Comparison of ENCODE assay signal across 17 mouse cellular contexts in genomic region chr2:123311554-123312276, GRCm38 (mm10).
A peak's percentile ranks its signal among the peaks of the same experiment; 100 is the strongest.
DNase-seq lines count a peak whose midpoint lies in the region; ATAC-seq lines count a peak whose summit lies in the region.
"Had no signal": no experiment of that assay in that cellular context is flagged by ENCODE, and none has a peak within 500 bp of the region (broad histone marks: within the 10 kb centered on the region; RNA-seq: fewer than 3 reads in every experiment).

No protein-coding gene starts in this region.

- H3K4me3 ChIP-seq in hindbrain, embryonic 13.5 days, result no peak overlapping the region
- no peak overlapping the region for H3K4me3 ChIP-seq in hindbrain, embryonic 12.5 days
- no peak overlapping the region for H3K4me3 ChIP-seq in midbrain, embryonic 13.5 days (replicated peaks)
- no peak overlapping the region for H3K4me3 ChIP-seq in midbrain, embryonic 11.5 days (ENCODE audit: low read depth, low read length)
- no peak overlapping the region for H3K4me3 ChIP-seq in forebrain, embryonic 16.5 days (replicated peaks; ENCODE audit: low read length)
- no peak overlapping the region for H3K4me3 ChIP-seq in midbrain, embryonic 16.5 days (ENCODE audit: low read depth, low read length)
- H3K4me3 ChIP-seq: embryonic facial prominence, embryonic 12.5 days; heart, embryonic 10.5 days; limb, embryonic 10.5 days; limb, embryonic 15.5 days; liver, embryonic 13.5 days; neural tube, embryonic 12.5 days had no signal

- H3K4me2 ChIP-seq in hindbrain, embryonic 13.5 days, result no peak overlapping the region
- no peak overlapping the region for H3K4me2 ChIP-seq in hindbrain, embryonic 12.5 days (replicated peaks)
- no peak overlapping the region for H3K4me2 ChIP-seq in midbrain, embryonic 13.5 days (replicated peaks)
- H3K4me2 ChIP-seq in midbrain, embryonic 11.5 days, result no peak overlapping the region
- no peak overlapping the region for H3K4me2 ChIP-seq in forebrain, embryonic 16.5 days (ENCODE audit: low read length)
- H3K4me2 ChIP-seq in midbrain, embryonic 16.5 days (ENCODE audit: low read length), result no peak overlapping the region
- H3K4me2 ChIP-seq: embryonic facial prominence, embryonic 12.5 days; limb, embryonic 15.5 days; liver, embryonic 13.5 days; neural tube, embryonic 12.5 days had no signal

- no peaks in the 10 kb centered on the region for H3K27me3 ChIP-seq in hindbrain, embryonic 13.5 days
- H3K27me3 ChIP-seq in hindbrain, embryonic 12.5 days, result no peaks in the 10 kb centered on the region
- H3K27me3 ChIP-seq in midbrain, embryonic 13.5 days, result no peaks in the 10 kb centered on the region
- H3K27me3 ChIP-seq in midbrain, embryonic 11.5 days (ENCODE audit: control insufficient read depth, insufficient read depth, low read length), result no peaks in the 10 kb centered on the region
- H3K27me3 ChIP-seq in forebrain, embryonic 16.5 days (replicated peaks; ENCODE audit: control insufficient read depth, insufficient read depth, low read length), result no peaks in the 10 kb centered on the region
- H3K27me3 ChIP-seq in midbrain, embryonic 16.5 days (ENCODE audit: control insufficient read depth, insufficient read depth, low read depth, low read length), result no peaks in the 10 kb centered on the region
- H3K27me3 ChIP-seq: embryonic facial prominence, embryonic 12.5 days; liver, embryonic 13.5 days; neural tube, embryonic 12.5 days had no signal

- 67% methylated on average over 6 of the region's 6 CpGs for WGBS in hindbrain, embryonic 13.5 days
- 73% methylated on average over 6 of the region's 6 CpGs for WGBS in hindbrain, embryonic 12.5 days
- WGBS in midbrain, embryonic 13.5 days, result 65% methylated on average over 6 of the region's 6 CpGs
- 70% methylated on average over 6 of the region's 6 CpGs for WGBS in midbrain, embryonic 11.5 days
- 70% methylated on average over 6 of the region's 6 CpGs for WGBS in forebrain, embryonic 16.5 days
- 55% methylated on average over 6 of the region's 6 CpGs for WGBS in midbrain, embryonic 16.5 days

- no peak overlapping the region for H3K9ac ChIP-seq in hindbrain, embryonic 13.5 days
- no peak overlapping the region for H3K9ac ChIP-seq in hindbrain, embryonic 12.5 days
- H3K9ac ChIP-seq in midbrain, embryonic 13.5 days (replicated peaks), result no peak overlapping the region
- H3K9ac ChIP-seq in midbrain, embryonic 11.5 days (ENCODE audit: low read length), result no peak overlapping the region
- H3K9ac ChIP-seq in forebrain, embryonic 16.5 days (replicated peaks; ENCODE audit: low read depth, low read length), result no peak overlapping the region
- H3K9ac ChIP-seq in midbrain, embryonic 16.5 days (ENCODE audit: low read depth, low read length), result no peak overlapping the region
- H3K9ac ChIP-seq: embryonic facial prominence, embryonic 12.5 days; limb, embryonic 15.5 days; liver, embryonic 13.5 days; neural tube, embryonic 12.5 days had no signal

- no peak for DNase-seq in midbrain, embryonic 11.5 days (ENCODE audit: low spot score, missing footprints)
- DNase-seq in heart, adult 9 months (ENCODE audit: low spot score in 2 of 2), result no peak
- DNase-seq: liver, embryonic 13.5 days; thymus, adult 18-20 months had no signal

- no peak overlapping the region for H3K27ac ChIP-seq in hindbrain, embryonic 13.5 days
- no peak overlapping the region for H3K27ac ChIP-seq in hindbrain, embryonic 12.5 days
- H3K27ac ChIP-seq in midbrain, embryonic 13.5 days, result no peak overlapping the region
- H3K27ac ChIP-seq in midbrain, embryonic 11.5 days (ENCODE audit: low read depth, low read length), result no peak overlapping the region
- H3K27ac ChIP-seq in forebrain, embryonic 16.5 days (ENCODE audit: low read length), result no peak overlapping the region
- no peak overlapping the region for H3K27ac ChIP-seq in midbrain, embryonic 16.5 days (ENCODE audit: low read length)
- H3K27ac ChIP-seq: embryonic facial prominence, embryonic 12.5 days; heart, embryonic 10.5 days; limb, embryonic 10.5 days; limb, embryonic 15.5 days; liver, embryonic 13.5 days; macrophage; neural tube, embryonic 12.5 days; stomach, postnatal 0 days had no signal

- no peaks in the 10 kb centered on the region for H3K36me3 ChIP-seq in hindbrain, embryonic 13.5 days
- no peaks in the 10 kb centered on the region for H3K36me3 ChIP-seq in hindbrain, embryonic 12.5 days
- H3K36me3 ChIP-seq in midbrain, embryonic 13.5 days, result no peaks in the 10 kb centered on the region
- H3K36me3 ChIP-seq in midbrain, embryonic 11.5 days (ENCODE audit: control insufficient read depth, insufficient read depth, low read length), result no peaks in the 10 kb centered on the region
- H3K36me3 ChIP-seq in forebrain, embryonic 16.5 days (ENCODE audit: control insufficient read depth, insufficient read depth), result no peaks in the 10 kb centered on the region
- H3K36me3 ChIP-seq in midbrain, embryonic 16.5 days (ENCODE audit: control insufficient read depth, insufficient read depth, low read length), result no peaks in the 10 kb centered on the region
- H3K36me3 ChIP-seq: embryonic facial prominence, embryonic 12.5 days; heart, embryonic 10.5 days; limb, embryonic 10.5 days; limb, embryonic 15.5 days; liver, embryonic 13.5 days; neural tube, embryonic 12.5 days had no signal

- ATAC-seq in hindbrain, embryonic 13.5 days (ENCODE audit: low FRiP score), result 0 out of 2 replicates have a peak, but pooled peaks have one; percentile 21
- no peak for ATAC-seq in hindbrain, embryonic 12.5 days (ENCODE audit: low FRiP score)
- peak; percentile 56; the same call in 1 of the 2 replicates for ATAC-seq in midbrain, embryonic 13.5 days
- ATAC-seq in midbrain, embryonic 11.5 days (ENCODE audit: low FRiP score), result no peak
- peak; percentile 23; the same call in 1 of the 2 replicates for ATAC-seq in forebrain, embryonic 16.5 days
- peak; percentile 56; the same call in 1 of the 2 replicates for ATAC-seq in midbrain, embryonic 16.5 days
- ATAC-seq: inflammation-experienced regulatory T-cells, adult 6 months had no signal

- no peaks in the 10 kb centered on the region for H3K4me1 ChIP-seq in hindbrain, embryonic 13.5 days (replicated peaks)
- no peaks in the 10 kb centered on the region for H3K4me1 ChIP-seq in hindbrain, embryonic 12.5 days
- H3K4me1 ChIP-seq in midbrain, embryonic 13.5 days (replicated peaks), result no peaks in the 10 kb centered on the region
- H3K4me1 ChIP-seq in midbrain, embryonic 11.5 days (ENCODE audit: control insufficient read depth, insufficient read depth, low read length), result no peaks in the 10 kb centered on the region
- H3K4me1 ChIP-seq in forebrain, embryonic 16.5 days (replicated peaks; ENCODE audit: control insufficient read depth, insufficient read depth, low read length), result peaks cover 2% of the 10 kb centered on the region; the same call in 1 of the 2 replicates
- H3K4me1 ChIP-seq in midbrain, embryonic 16.5 days (ENCODE audit: control insufficient read depth, insufficient read depth, low read length), result peaks cover 3% of the 10 kb centered on the region
- H3K4me1 ChIP-seq: embryonic facial prominence, embryonic 12.5 days; heart, embryonic 10.5 days; limb, embryonic 10.5 days; limb, embryonic 15.5 days; liver, embryonic 13.5 days; neural tube, embryonic 12.5 days had no signal

- H3K9me3 ChIP-seq in hindbrain, embryonic 13.5 days, result no peaks in the 10 kb centered on the region
- H3K9me3 ChIP-seq in hindbrain, embryonic 12.5 days (replicated peaks), result no peaks in the 10 kb centered on the region
- H3K9me3 ChIP-seq in midbrain, embryonic 13.5 days, result no peaks in the 10 kb centered on the region
- H3K9me3 ChIP-seq in midbrain, embryonic 11.5 days (ENCODE audit: control insufficient read depth, low read length), result no peaks in the 10 kb centered on the region
- H3K9me3 ChIP-seq in forebrain, embryonic 16.5 days (ENCODE audit: control insufficient read depth, low read length), result no peaks in the 10 kb centered on the region
- no peaks in the 10 kb centered on the region for H3K9me3 ChIP-seq in midbrain, embryonic 16.5 days (replicated peaks; ENCODE audit: control insufficient read depth, low read length, poor library complexity, severe bottlenecking)
- H3K9me3 ChIP-seq: embryonic facial prominence, embryonic 12.5 days; heart, embryonic 10.5 days; limb, embryonic 10.5 days; limb, embryonic 15.5 days; liver, embryonic 13.5 days; neural tube, embryonic 12.5 days had no signal

Comparison
In these comparisons a context has a peak if more than half of its experiments do, and no peak if none do; other contexts are left out.
1. ATAC-seq: peak in hindbrain, embryonic 13.5 days (single experiment), midbrain, embryonic 13.5 days (single experiment), forebrain, embryonic 16.5 days (single experiment) and midbrain, embryonic 16.5 days (single experiment); none in hindbrain, embryonic 12.5 days (single experiment) and midbrain, embryonic 11.5 days (single experiment).